Mouse (Mus musculus) embryonic fibroblast, embryonic 13.5 days (primary cell): ENCODE results near the gene Gm28308. TPM values are rescaled to one million over a fixed set of nuclear protein-coding genes. Genes with fewer than 3 reads are reported as not detected.

Experiments
- H3K27ac ChIP-seq: 2 replicates; pipeline ENCODE4 v1.5.1; 2012; ENCODE audit warnings: low read length, control low read depth, inconsistent platforms; ENCODE audit not compliant: insufficient read depth
- H3K4me1 ChIP-seq: 2 replicates; pipeline ENCODE4 v1.6.1; 2011; ENCODE audit warnings: low read length; ENCODE audit not compliant: control insufficient read depth, insufficient read depth
- H3K4me3 ChIP-seq: 2 replicates; pipeline ENCODE4 v1.5.1; 2011; ENCODE audit warnings: mild to moderate bottlenecking, control low read depth, low read length; ENCODE audit not compliant: insufficient read depth
- CTCF ChIP-seq: IDR thresholded peaks from 2 replicates; pipeline ENCODE4 v1.5.1; 2011; ENCODE audit warnings: mild to moderate bottlenecking, control low read depth, low read length, moderate library complexity, borderline replicate concordance; ENCODE audit not compliant: insufficient read depth
- POLR2A ChIP-seq: IDR thresholded peaks from 2 replicates; pipeline ENCODE4 v1.6.1; 2011; ENCODE audit warnings: low read depth, mild to moderate bottlenecking, control low read depth, low read length, moderate library complexity
- polyA plus RNA-seq: library from polyadenylated mRNA; stranded (reverse); fragments of >200 nt; gene quantifications from 2 replicates; pipeline ENCODE4 v1.2.4, GENCODE M21; 2011; ENCODE audit warnings: low read depth; ENCODE audit not compliant: missing spikeins, insufficient read length

Gm28308 gene
- polyA plus RNA-seq, 1 experiment, result not detected

GRCm38 (mm10) chr6:52253511-52254500 is 40.7 kb upstream of the Gm28308 start:
- TF ChIP-seq CTCF (no peak), POLR2A (no peak)
- no peaks in the 10 kb centered on the region for H3K4me1 ChIP-seq
- H3K27ac ChIP-seq, result no peak overlapping the region
- H3K4me3 ChIP-seq, result peak overlapping the region; percentile 10; the same call in 1 of the 2 replicates

- no peaks in the 10 kb centered on the region for H3K4me1 ChIP-seq
- H3K27ac ChIP-seq, result no peak overlapping the region
- TF ChIP-seq POLR2A (no peak), CTCF (no peak)
- peak overlapping the region; percentile 10; the same call in 1 of the 2 replicates for H3K4me3 ChIP-seq
Observed at GRCm38 (mm10) chr6:52252775-52253376, 39.7 kb upstream of the Gm28308 start.

GRCm38 (mm10) chr6:52252016-52252774 is 39.1 kb upstream of the Gm28308 start:
- H3K4me3 ChIP-seq, result peak overlapping the region; percentile 10; the same call in 1 of the 2 replicates
- H3K27ac ChIP-seq, result no peak overlapping the region
- no peaks in the 10 kb centered on the region for H3K4me1 ChIP-seq
- no peak for TF ChIP-seq POLR2A
- TF ChIP-seq CTCF, result no peak

GRCm38 (mm10) chr6:52251177-52251879 is 38.2 kb upstream of the Gm28308 start:
- H3K4me1 ChIP-seq, result no peaks in the 10 kb centered on the region
- H3K27ac ChIP-seq, result peak overlapping the region; percentile 19; the same call in 1 of the 2 replicates
- no peak overlapping the region for H3K4me3 ChIP-seq
- TF ChIP-seq POLR2A (no peak), CTCF (no peak)

- no peak overlapping the region for H3K4me3 ChIP-seq
- no peaks in the 10 kb centered on the region for H3K4me1 ChIP-seq
- peak overlapping the region; percentile 60; the same call in 1 of the 2 replicates for H3K27ac ChIP-seq
- TF ChIP-seq CTCF, result no peak
- no peak for TF ChIP-seq POLR2A
Observed at GRCm38 (mm10) chr6:52249826-52250225, 36.7 kb upstream of the Gm28308 start.

- Histone ChIP-seq H3K4me3 (peak overlapping the region; percentile 24), H3K4me1 (no peaks in the 10 kb centered on the region), H3K27ac (peak overlapping the region; percentile 60)
- TF ChIP-seq CTCF (no peak), POLR2A (no peak)
Observed at GRCm38 (mm10) chr6:52249415-52249738, 36.2 kb upstream of the Gm28308 start.

- Histone ChIP-seq H3K4me1 (no peaks in the 10 kb centered on the region), H3K4me3 (peak overlapping the region; percentile 24), H3K27ac (peak overlapping the region; percentile 60)
- TF ChIP-seq CTCF (no peak), POLR2A (no peak)
Observed at GRCm38 (mm10) chr6:52248638-52249414, 35.7 kb upstream of the Gm28308 start.

- H3K27ac ChIP-seq, result peak overlapping the region; percentile 35
- no peak for TF ChIP-seq CTCF
- no peak for TF ChIP-seq POLR2A
- no peaks in the 10 kb centered on the region for H3K4me1 ChIP-seq
- peak overlapping the region; percentile 23 for H3K4me3 ChIP-seq
Observed at GRCm38 (mm10) chr6:52247766-52248637, 34.9 kb upstream of the Gm28308 start.
